Mouse (Mus musculus) spleen, adult 2 months (tissue): ENCODE measurements around the gene Prkcq.

Experiments
- CTCF ChIP-seq: fragments of 200-500 bp; IDR thresholded peaks from 2 replicates; pipeline ENCODE4 v1.5.1; 2011; ENCODE audit warnings: mild to moderate bottlenecking, inconsistent platforms; ENCODE audit not compliant: insufficient read depth, insufficient read length, insufficient replicate concordance; ENCODE audit errors: extremely low read depth
- POLR2A ChIP-seq: fragments of 200-500 bp; IDR thresholded peaks from 2 replicates; pipeline ENCODE4 v1.6.1; 2011; ENCODE audit warnings: low read depth, low read length, inconsistent platforms

- TF ChIP-seq CTCF = no peak
- no peak for TF ChIP-seq POLR2A
Observed at GRCm38 (mm10) chr2:11186586-11186985, 14.7 kb downstream of the Prkcq start.
